Mouse (Mus musculus): ENCODE results near the gene H2afy. TPM values are rescaled to one million over a fixed set of nuclear protein-coding genes. Genes with fewer than 3 reads are reported as not detected.

Gene H2afy
- total RNA-seq, 2 experiments from 2014 or later: 104 to 106 TPM

DNA sequence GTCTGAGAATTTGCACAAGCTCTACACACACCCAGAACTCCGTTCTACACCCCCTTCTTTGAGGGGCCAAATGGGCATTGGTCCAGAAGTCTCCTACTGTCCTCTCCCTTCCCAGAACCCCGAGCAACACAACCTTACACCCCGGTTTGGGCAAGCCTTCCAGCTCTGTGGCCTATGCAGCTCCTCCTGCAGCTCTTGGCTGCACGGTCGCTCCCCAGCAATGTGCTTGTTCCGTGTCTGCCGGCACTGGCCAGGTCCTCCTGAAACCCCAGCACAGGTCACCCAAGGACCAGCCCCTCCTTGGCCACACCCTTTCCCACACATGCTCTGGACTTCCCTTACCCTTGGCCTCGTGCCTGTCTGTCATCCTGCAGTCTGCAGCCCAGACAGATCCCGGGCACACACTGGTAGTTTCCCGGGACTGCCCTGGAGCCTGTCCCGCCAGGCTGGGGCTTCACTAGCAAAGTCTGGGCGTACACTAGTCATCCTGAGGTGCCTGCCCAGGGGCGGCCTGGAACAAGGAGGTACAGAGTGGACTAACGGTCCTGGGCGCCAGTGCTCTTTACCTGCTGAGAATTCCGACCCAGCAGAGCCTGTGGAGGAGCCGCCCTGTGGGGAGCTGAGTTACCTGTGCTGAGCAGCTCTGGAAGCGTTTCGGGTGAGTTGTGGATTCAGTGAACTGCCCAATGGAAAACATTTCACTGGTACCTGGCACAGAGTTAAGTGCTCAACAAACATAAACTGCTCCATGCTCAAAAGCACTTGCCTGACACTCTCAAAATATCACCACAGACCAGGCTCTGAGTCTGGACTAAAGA, 22.5 kb downstream of the H2afy start:
- DNase-seq (ENCODE audit: low spot score in 2 of 2): no peak

DNA sequence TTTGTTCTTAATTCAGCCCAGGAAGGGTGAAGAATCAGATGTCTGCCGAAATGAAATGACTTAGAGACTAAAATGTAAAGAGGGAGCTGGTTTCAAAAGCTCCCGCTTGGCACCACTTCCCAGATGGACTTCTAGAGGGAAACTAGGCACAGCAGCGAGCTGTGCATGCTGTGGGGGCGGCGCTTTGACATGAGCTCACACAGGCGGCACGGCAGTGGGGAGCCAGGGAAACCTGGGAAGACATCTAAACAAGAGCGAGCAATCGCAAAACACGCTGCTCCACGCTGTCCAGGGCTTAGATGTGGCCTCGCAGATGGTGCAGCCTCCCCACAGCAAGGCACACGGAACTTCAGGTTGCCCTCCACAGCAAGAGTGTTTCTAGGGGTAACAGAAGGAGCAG, 23.2 kb downstream of the H2afy start:
- peak; percentile 34 to 76 for DNase-seq (ENCODE audit: low spot score in 2 of 2)

DNA sequence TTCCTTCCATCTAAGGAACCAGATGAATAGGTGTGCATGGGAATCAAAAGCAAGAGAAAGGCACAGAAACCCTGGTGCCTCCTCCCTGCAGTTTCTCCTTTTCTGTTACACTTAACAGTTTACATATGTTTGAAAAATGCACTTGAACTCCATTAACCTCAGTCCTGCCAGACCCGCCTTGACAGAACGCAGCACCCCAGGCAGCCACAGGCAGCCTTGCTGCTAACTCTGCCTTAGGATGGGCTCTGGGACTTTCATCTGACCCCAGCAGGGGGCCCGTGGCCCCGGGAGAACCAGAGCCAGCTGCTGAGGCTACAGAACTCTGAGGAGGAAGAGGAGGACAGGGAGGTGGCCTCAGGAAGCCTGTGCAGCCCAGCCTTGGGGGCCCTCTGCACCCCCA, 23.7 kb downstream of the H2afy start:
- no peak for DNase-seq (ENCODE audit: low spot score in 2 of 2)

- no peak for DNase-seq (ENCODE audit: low spot score in 2 of 2)
Measured at GRCm38 (mm10) chr13:56111601-56112000, 24.6 kb downstream of the H2afy start.

- DNase-seq (ENCODE audit: low spot score in 2 of 2): no peak
Measured at GRCm38 (mm10) chr13:56110694-56111531, 25.2 kb downstream of the H2afy start.

DNA sequence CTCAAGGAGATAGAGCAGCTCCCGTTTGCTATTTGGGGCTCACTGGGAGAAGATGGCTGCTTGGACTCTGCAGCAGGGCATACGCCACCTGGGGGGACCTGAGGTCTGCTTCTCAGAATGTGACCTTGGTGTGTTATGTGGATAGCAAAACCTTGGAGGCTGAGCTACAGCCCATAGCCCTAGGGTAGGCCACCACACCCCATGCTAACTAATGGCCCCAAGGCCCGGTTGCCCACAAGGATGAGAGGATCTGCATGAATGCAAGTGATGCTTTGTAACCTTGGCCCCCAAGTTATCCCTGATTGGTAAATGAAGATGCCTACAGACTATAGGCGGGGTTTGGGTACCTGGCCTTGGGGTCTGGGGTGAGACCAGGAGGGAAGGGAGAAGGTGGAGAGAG, 26.5 kb downstream of the H2afy start:
- no peak for DNase-seq (ENCODE audit: low spot score in 2 of 2)

DNA sequence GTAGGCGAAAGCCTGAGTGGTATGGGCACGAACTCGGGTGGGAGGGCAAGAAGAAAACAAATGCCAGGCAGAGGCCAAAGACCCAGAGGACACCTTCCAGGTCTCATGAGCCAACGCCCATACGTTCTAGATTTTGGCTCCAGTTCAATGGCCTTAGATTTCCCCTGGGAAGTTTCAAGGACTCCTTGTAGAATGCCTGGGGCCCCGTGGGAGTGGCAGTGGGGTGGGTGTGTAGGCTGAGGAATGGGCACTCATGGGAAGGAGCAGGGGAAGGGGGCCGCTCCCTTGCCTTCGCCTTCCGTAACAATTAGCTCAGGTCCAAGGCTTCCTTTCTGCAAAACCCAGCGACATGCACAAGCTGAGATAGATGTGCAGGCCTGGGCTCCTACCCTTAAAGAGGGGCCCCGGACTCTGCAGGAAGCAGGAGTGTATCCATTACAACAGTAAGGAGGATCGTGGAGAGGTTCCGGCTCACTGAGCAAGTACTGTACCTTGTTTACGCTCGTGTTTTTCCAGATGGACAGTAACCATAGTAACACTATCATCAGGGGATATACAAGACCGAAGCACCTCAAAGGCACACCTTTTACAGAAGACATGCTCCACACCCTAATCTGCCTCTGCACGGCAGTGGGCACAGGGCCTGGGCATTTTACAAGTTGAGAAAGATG, 27.2 kb downstream of the H2afy start:
- DNase-seq (ENCODE audit: low spot score in 2 of 2): no peak

DNA sequence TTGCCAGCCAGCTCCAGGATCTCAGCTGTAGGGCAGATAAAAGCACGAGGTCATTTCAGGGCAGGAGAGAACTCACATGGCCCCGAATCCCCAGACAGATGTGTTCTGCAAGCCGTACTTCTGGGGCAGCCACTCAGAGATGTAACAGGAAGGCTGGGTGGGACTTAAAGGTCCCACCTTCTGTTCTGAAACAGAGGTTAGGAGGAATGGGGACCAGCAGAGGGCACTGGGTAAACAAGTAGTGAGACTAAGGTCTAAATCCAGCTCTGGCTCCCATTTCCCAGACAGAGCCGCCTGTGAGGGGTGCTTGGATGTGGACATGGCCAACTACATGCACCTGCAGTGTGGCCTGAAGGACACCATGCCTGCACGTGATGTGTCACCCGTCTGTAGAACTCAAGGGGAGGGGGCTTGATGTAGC, 31.2 kb downstream of the H2afy start:
- DNase-seq (ENCODE audit: low spot score in 2 of 2): no peak

DNA sequence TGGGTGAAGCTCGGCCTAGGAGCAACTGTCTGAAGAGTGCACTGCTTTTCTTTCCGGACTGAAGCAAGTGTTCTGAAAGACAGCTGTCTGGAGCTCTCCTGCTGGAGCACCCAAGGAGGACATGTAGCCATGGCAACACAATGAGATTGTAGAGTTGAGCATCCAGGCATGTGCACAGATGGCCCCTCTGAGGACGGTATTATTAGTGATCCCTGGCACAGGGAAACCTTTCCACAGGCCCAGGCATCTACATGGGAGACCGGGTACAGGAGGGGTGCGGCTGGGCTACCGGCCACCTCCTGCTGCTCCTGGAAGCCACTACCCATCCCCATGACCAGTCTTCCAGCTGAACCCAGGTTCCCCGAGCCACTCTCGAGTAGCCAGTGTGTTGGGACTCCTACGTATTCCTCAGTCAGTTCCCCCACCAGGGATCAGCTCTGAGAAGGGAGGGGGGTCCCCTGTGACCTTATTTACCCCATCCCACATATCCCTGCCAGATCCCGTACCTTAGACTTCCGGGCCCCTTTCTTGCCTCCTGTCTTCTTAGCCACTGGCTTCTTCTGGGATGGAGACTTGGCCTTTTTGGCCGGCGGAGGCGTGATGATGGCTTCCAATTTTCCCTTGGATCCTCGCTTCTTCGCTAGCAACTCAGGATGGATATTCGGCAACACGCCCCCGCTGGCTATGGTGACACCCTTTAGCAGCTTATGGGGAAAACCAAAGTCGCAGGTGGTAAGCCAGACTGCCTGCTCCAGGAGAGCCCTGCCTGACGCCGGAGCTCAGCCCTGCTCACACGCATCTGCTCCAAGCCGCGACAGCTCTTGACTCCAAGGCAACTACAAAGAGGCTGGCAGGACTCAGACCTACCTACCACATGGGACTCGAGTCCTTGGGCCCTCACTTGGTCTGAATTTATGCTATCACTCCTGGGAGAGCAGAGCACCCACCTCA, 32.1 kb downstream of the H2afy start:
- no peak for DNase-seq (ENCODE audit: low spot score in 2 of 2)

DNA sequence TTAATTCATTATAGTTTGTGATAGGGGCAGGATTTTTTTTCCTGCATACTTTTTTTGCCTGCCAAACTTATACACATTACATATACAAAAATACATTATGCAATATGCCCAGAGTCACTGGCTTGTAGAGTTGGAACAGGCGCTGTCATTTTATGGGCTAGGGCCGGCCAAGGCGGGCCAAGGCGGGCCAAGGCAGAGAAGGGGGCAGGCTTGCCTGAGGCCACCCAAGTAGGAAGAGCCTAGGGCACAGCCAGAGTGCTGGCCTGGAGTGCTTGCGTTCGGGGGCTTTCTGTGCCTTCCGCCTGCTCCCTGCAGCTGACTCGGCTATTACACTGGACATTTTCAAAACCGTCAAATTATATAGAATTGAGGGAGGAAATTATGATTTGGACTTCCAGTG, 34.0 kb downstream of the H2afy start:
- DNase-seq (ENCODE audit: low spot score in 2 of 2): no peak

DNA sequence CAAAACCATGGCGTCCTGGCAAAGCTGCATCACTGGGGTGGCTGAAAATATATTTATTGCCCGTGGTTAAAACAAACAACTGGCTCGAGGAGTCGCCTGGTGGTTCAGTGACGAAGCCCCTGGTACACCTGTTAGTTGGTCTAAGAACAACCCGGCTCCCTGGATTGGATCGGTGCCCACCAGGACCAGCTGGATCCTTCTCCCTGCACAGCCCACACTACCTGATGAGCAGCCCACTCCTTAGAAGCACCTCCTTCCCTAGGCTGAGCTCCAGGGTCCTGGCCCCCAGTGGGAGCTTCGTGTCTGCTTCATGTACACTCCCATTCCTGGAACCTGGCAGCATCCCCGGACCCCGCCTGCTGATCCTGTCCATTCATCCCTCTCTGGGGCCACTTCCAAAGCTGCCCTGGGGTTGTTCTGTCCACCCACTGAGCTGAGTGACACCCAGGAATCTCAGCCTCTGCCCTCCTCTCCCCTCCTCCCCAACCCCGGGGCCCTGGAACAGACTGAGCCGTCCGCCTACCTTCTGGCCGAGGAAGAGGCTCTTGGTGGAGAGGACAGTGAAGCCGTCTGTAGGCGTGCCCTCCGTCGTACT, 40.5 kb downstream of the H2afy start:
- DNase-seq (ENCODE audit: low spot score in 2 of 2): no peak

GRCm38 (mm10) chr13:56094544-56094943, 41.6 kb downstream of the H2afy start:
- no peak for DNase-seq (ENCODE audit: low spot score in 2 of 2)

DNA sequence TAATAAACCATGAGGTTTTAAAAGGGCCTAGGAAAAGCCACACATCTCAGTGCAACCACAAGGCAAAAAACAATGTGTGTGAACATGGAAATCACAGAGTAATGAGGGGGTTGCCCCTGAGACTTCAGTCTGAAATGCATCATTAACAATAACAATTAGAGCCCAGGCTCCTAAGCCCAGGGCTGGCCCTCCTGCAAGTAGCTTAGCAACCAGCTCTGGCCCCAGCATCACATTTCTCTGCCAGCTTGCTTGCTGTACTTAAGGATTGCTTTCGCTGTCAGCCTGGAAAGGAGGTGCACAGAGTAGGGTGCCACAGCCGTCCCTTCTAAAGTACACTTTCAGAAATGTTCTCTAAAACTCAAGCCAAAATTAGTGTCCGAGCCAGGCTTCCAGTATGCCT, 42.5 kb downstream of the H2afy start:
- no peak for DNase-seq (ENCODE audit: low spot score in 2 of 2)

DNA sequence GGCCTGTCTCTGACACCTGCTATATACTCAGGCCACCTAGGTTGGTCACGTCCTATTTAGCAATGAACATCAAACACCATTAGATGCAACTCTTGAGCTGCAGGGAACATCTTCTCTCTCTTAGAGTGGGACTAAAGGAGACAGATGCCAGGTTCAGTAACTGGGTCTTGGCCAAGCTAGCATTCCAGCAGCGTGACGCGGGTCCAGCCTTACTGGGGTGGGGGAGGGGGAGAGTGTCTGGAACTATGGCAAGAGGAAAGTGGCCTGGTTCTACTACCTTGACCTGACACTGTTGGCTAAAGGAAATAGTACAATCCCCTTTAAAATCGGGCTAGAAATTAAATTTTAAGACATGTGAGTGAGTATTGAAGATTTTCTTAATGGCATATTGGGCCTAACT, 43.6 kb downstream of the H2afy start:
- no peak for DNase-seq (ENCODE audit: low spot score in 2 of 2)

DNA sequence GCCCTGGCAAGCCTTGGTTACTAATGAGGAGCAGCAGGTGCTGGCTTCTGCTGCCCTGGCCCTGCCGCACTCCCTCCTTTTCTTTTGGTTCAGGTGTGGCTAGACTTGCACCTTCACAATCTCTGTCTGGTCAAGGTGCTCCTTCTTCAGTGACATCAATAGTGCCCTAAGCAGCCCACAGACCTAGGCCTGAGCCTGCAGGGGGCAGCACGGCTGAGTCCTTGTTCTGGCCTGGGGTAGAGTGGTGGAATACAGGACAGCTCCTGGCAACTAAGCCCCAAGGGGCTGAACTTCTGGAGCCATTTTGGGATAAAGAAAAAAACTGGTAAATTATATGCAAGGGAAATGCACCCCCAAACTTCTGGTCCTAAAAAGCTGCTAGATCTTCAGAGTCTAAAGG, 45.6 kb downstream of the H2afy start:
- no peak for DNase-seq (ENCODE audit: low spot score in 2 of 2)

DNA sequence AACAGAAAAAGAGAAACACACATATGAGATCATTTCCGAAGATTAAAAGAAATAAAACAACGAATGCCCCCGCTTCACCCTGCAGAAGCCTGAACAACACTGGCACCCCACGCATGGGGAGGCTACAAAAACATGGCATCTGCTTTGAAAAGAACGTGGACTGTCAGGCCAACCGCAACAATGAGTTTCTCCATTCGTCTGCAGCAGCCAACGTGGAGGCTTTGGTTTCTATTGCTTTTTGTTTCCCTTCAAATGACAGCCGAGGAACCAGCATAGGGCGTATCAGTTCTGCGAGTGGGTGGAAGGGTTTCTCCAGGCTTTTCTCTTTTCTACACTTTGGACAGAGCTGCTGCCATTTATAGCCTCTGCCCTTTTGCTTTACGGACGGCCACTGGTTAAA, 47.6 kb downstream of the H2afy start:
- DNase-seq (ENCODE audit: low spot score in 2 of 2): no peak

- no peak for DNase-seq (ENCODE audit: low spot score in 2 of 2)
Measured at GRCm38 (mm10) chr13:56087936-56088335, 48.2 kb downstream of the H2afy start.

GRCm38 (mm10) chr13:56084146-56084905, 51.8 kb downstream of the H2afy start:
- DNase-seq (ENCODE audit: low spot score in 2 of 2): no peak

GRCm38 (mm10) chr13:56081656-56082055, 54.5 kb downstream of the H2afy start:
- DNase-seq (ENCODE audit: low spot score in 2 of 2): no peak

DNA sequence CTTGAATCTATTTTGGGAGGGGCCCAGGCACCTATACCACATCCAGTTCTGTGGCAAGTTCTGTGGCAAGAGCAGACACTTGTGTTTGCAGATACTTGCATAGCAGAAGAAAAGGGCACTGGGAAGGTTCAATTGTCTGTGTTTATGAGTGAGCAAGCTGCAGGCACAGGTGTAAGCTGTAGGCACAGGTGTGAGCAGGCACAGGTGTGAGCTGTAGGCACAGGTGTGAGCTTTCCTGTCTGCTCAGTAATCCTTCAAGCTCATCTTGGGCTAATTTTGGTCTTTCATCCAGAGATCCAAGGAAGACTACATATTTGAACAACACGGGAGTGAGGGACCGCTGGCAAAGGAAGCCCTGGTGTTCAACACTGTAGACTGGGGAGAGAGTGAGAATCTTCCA, 56.5 kb downstream of the H2afy start:
- DNase-seq (ENCODE audit: low spot score in 2 of 2): no peak
